8 mouse cellular contexts compared by ENCODE assay signal in genomic region chr7:128298481-128299342, GRCm38 (mm10). TPM values are rescaled to one million over a fixed set of nuclear protein-coding genes. Genes with fewer than 3 reads are reported as not detected.
DNase-seq lines count a peak whose midpoint lies in the region; ATAC-seq and TF ChIP-seq lines count a peak whose summit lies in the region.

No protein-coding gene starts in this region.

- ATAC-seq in kidney, embryonic 15.5 days (replicated peaks; ENCODE audit: low FRiP score), result no peak
- ATAC-seq in hindbrain, embryonic 15.5 days (ENCODE audit: low FRiP score, low read depth), result peak; percentile 61; the same call in 1 of the 2 replicates
- no peak for ATAC-seq in midbrain, embryonic 11.5 days (ENCODE audit: low FRiP score)
- no peak for ATAC-seq in cerebellum, adult (ENCODE audit: insufficient number of reproducible peaks, low FRiP score, low TSS enrichment)

- peak overlapping the region; percentile 88; the same call in 1 of the 2 replicates for H3K27ac ChIP-seq in kidney, embryonic 15.5 days
- peak overlapping the region; percentile 25; the same call in 1 of the 2 replicates for H3K27ac ChIP-seq in hindbrain, embryonic 15.5 days (replicated peaks)
- H3K27ac ChIP-seq in midbrain, embryonic 11.5 days (ENCODE audit: low read depth, low read length), result no peak overlapping the region

- H3K36me3 ChIP-seq in kidney, embryonic 15.5 days, result peaks cover 18% of the 10 kb centered on the region
- no peaks in the 10 kb centered on the region for H3K36me3 ChIP-seq in hindbrain, embryonic 15.5 days
- no peaks in the 10 kb centered on the region for H3K36me3 ChIP-seq in midbrain, embryonic 11.5 days (ENCODE audit: control insufficient read depth, insufficient read depth, low read length)

- H3K9ac ChIP-seq in kidney, embryonic 15.5 days, result peak overlapping the region; percentile 92; the same call in 1 of the 2 replicates
- no peak overlapping the region for H3K9ac ChIP-seq in hindbrain, embryonic 15.5 days
- H3K9ac ChIP-seq in midbrain, embryonic 11.5 days (ENCODE audit: low read length), result peak overlapping the region; percentile 92

- H3K9me3 ChIP-seq in kidney, embryonic 15.5 days (replicated peaks), result no peaks in the 10 kb centered on the region
- H3K9me3 ChIP-seq in hindbrain, embryonic 15.5 days, result no peaks in the 10 kb centered on the region
- H3K9me3 ChIP-seq in midbrain, embryonic 11.5 days (ENCODE audit: control insufficient read depth, low read length), result no peaks in the 10 kb centered on the region

- TF ChIP-seq CTCF in brain, embryonic 14.5 days (IDR thresholded peaks at IDR 0.05; ENCODE audit: borderline replicate concordance, extremely low read depth, insufficient read depth, insufficient read length), result no peak

- H3K4me1 ChIP-seq in kidney, embryonic 15.5 days, result peaks cover 17% of the 10 kb centered on the region
- peaks cover 25% of the 10 kb centered on the region for H3K4me1 ChIP-seq in hindbrain, embryonic 15.5 days (replicated peaks)
- peaks cover 11% of the 10 kb centered on the region for H3K4me1 ChIP-seq in midbrain, embryonic 11.5 days (ENCODE audit: control insufficient read depth, insufficient read depth, low read length)

- H3K4me2 ChIP-seq in kidney, embryonic 15.5 days, result peak overlapping the region; percentile 76
- H3K4me2 ChIP-seq in hindbrain, embryonic 15.5 days, result peak overlapping the region; percentile 93
- peak overlapping the region; percentile 94 for H3K4me2 ChIP-seq in midbrain, embryonic 11.5 days

- DNase-seq in kidney, postnatal 14 days, result no peak
- DNase-seq in brain, embryonic 14.5 days (ENCODE audit: low read depth), result peak; percentile 90
- DNase-seq in midbrain, embryonic 11.5 days (ENCODE audit: low spot score, missing footprints), result peak; percentile 88
- no peak for DNase-seq in B cell, adult 2 months
- DNase-seq in Muller cell, postnatal 12 days (ENCODE audit: inconsistent ontology term), result no peak

- peak overlapping the region; percentile 85 for H3K4me3 ChIP-seq in kidney, embryonic 15.5 days (replicated peaks)
- peak overlapping the region; percentile 97 for H3K4me3 ChIP-seq in hindbrain, embryonic 15.5 days
- H3K4me3 ChIP-seq in midbrain, embryonic 11.5 days (ENCODE audit: low read depth, low read length), result peak overlapping the region; percentile 80

- peaks cover 3% of the 10 kb centered on the region; the same call in 1 of the 2 replicates for H3K27me3 ChIP-seq in kidney, embryonic 15.5 days
- no peaks in the 10 kb centered on the region for H3K27me3 ChIP-seq in hindbrain, embryonic 15.5 days
- H3K27me3 ChIP-seq in midbrain, embryonic 11.5 days (ENCODE audit: control insufficient read depth, insufficient read depth, low read length), result no peaks in the 10 kb centered on the region

- WGBS in kidney, embryonic 15.5 days, result 79% methylated on average over 8 of the region's 8 CpGs
- WGBS in hindbrain, embryonic 15.5 days, result 71% methylated on average over 8 of the region's 8 CpGs
- 77% methylated on average over 8 of the region's 8 CpGs for WGBS in midbrain, embryonic 11.5 days

- TF ChIP-seq POLR2A in brain, embryonic 14.5 days (IDR thresholded peaks at IDR 0.05; ENCODE audit: borderline replicate concordance, extremely low read depth, insufficient read depth, insufficient read length, poor library complexity, severe bottlenecking), result no peak

RNA-seq across cellular contexts. Expression of gene BC017158, which starts 0.7 kb away (rescaled TPM):
- polyA plus RNA-seq in kidney, embryonic 15.5 days (2015; fragmentation: Nextera tagmentation; extraction: Ambion mirVana), result 29.1 and 31.7 TPM in 2 replicates
- 27.6 and 34.2 TPM in 2 replicates for polyA plus RNA-seq in brain, embryonic 14.5 days (2012; rRNA removed)
- polyA plus RNA-seq in hindbrain, embryonic 15.5 days (2015; fragmentation: Nextera tagmentation; extraction: Ambion mirVana), result 23.4 and 27.6 TPM in 2 replicates
- 19.1 and 21.0 TPM in 2 replicates for polyA plus RNA-seq in midbrain, embryonic 11.5 days (2014; fragmentation: Nextera tagmentation; extraction: Ambion mirVana)

RNA-seq across cellular contexts. Expression of gene Slc5a2, which starts 33.3 kb away (rescaled TPM):
- 5.6 and 8.4 TPM in 2 replicates for polyA plus RNA-seq in kidney, embryonic 15.5 days (2015; fragmentation: Nextera tagmentation; extraction: Ambion mirVana)
- polyA plus RNA-seq in brain, embryonic 14.5 days (2012; rRNA removed), result 0.04 TPM in 1 of 2 replicates, not detected in the other
- polyA plus RNA-seq in hindbrain, embryonic 15.5 days (2015; fragmentation: Nextera tagmentation; extraction: Ambion mirVana), result 0.29 TPM in 1 of 2 replicates, not detected in the other
- polyA plus RNA-seq in midbrain, embryonic 11.5 days (2014; fragmentation: Nextera tagmentation; extraction: Ambion mirVana), result 0.16 TPM in 1 of 2 replicates, not detected in the other

RNA-seq across cellular contexts. Expression of gene Tgfb1i1, which starts 52.1 kb away (rescaled TPM):
- 77.2 and 107 TPM in 2 replicates for polyA plus RNA-seq in kidney, embryonic 15.5 days (2015; fragmentation: Nextera tagmentation; extraction: Ambion mirVana)
- 10.4 and 21.3 TPM in 2 replicates for polyA plus RNA-seq in brain, embryonic 14.5 days (2012; rRNA removed)
- 27.8 and 28.2 TPM in 2 replicates for polyA plus RNA-seq in hindbrain, embryonic 15.5 days (2015; fragmentation: Nextera tagmentation; extraction: Ambion mirVana)
- 32.2 and 34.3 TPM in 2 replicates for polyA plus RNA-seq in midbrain, embryonic 11.5 days (2014; fragmentation: Nextera tagmentation; extraction: Ambion mirVana)

Comparison
In these comparisons a context has a peak if more than half of its experiments do, and no peak if none do; other contexts are left out.
1. DNase-seq: peak in brain, embryonic 14.5 days (single experiment) and midbrain, embryonic 11.5 days (single experiment); none in kidney, postnatal 14 days (single experiment), B cell, adult 2 months (0 of 2) and Muller cell, postnatal 12 days (single experiment).
2. Peak in every context shown above with its lines, with median percentiles within 50 percentile points of each other: H3K4me2 ChIP-seq and H3K4me3 ChIP-seq.